Mouse (Mus musculus) cerebellum, adult 11 months (tissue): ENCODE results near the gene Prss53.

Experiments used
- DNase-seq: peaks from one replicate; pipeline ENCODE4 v3.0.0; 2022

The Prss53 gene

DNA sequence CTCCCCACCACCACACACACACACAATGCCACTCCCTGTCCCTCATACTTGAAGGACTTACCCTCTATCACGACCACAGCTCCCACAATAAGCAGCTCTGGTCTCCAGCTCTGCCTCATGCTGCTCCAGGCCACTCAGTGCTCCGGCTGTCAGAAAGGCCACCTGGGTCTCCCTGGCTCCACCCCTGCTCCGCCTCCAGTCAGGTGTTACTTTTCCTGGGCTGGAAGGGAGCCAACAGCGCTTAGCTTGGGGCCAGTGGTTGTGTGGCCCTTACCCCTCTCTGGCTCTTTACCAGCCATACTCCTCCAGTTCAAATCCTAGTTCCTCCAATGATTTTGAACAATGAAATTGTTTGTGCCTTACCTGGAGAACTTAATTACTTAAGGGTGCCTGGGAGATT, at the start of gene Prss53:
TSS of gene Prss53 (minus strand) at position 173 of the 400 bp plus-strand sequence.
- DNase-seq, result no peak

DNA sequence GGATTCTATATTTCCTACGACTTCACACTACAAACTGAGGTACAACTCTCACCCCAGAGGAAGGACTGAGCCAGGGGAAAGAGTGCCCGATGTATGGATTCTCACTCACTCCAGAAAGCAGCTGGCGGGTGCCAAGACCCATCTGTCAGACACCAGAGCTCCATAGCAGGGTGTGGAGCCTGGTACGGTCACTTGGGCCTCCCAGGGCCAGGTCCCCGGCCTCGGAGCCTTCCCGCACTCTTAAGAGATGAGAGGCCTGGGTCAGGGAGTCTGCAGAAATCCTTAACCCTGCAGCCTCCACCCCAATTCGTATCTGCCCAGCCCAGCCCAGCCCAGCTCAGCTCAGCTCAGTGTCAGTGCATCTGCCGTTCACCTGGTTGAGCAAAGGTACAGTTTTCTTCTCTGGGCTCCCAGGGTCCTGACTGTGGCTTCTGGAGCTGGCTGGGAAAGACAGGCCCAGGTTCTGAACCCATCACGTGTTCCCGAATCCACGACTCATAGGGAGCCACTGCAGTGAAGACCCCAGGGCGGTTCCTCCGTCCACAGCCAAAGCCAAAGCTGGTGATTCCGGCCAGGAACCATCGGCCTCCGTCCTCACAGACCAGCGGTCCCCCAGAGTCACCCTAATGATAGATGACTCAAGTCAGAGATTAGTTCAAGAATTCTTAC, 45.6 kb upstream of the Prss53 start:
- no peak for DNase-seq

DNA sequence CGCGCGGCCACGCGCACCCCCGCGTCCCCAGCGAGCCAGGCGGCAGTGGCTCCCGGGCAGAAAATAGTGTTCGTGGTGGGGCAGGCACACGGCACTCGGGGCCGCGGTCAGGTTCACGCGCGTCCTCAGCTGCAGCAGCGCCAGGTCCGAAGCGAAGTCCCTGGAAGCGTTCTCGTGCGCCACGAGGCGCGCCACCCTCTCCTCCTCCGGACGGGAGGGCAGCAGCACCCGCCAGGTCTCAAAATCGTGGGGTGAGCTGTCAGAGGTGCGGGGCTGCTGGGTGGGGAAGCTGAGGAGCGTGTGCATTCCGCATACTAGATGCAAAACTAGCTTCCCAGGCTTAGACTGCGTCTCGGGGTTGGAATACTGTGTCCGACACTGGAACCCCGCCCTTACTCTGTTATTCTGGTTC, 45.0 kb upstream of the Prss53 start:
- DNase-seq, result no peak

DNA sequence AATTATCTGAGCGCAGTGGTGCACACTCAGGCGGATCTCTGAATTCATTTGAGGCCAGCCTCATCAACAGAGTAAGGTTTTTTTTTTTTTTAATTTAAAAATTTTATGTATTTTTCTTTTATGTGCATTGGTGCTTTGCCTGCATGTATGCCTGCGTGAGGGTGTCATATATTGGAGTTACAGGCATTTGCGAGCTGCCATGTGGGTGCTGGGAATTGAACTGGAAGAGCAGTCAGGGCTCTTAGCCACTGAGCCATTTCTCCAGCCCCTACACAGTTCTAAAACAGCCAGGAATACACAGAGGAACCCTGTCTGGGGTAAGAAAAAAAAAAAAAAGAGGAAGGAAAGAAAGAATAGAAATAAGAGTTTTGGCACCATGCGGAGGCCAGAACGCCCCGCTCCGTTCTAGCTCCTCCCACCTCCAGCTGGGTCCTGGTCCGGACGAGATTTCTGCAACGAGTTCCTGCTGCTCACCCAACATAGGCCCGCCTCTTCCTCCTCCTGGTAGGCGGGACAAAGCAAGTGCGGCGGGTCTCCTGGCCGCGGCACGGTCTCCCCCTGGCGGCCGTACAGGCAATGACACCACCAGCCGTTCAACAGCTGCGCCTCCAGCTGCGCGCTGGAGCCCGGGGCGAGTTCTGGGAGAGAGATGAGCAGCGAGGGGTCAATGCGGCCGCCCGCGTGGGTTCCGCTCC, 44.4 kb upstream of the Prss53 start:
- DNase-seq, result peak; percentile 91

DNA sequence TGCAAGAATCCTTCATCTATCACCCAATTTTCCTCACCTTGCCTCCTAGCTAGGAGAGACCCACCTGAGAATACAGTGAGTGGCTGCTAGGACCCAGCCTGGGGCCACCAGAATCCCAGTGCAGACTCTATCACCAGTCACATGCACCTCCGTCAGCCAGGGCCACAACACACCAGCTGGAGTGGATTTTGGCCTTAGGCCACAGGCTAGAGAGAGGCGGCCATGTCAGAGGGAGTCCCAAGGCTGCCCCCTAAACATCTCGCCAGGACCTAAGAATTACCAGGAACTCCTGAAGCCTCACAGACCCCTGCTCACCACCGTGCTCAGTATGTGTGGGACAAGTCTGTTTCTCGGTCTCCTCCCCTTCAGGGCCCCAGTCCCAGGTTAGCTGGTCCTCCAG, 43.3 kb upstream of the Prss53 start:
- DNase-seq, result no peak

GRCm38 (mm10) chr7:127932273-127933031, 41.7 kb upstream of the Prss53 start:
- DNase-seq, result no peak

DNA sequence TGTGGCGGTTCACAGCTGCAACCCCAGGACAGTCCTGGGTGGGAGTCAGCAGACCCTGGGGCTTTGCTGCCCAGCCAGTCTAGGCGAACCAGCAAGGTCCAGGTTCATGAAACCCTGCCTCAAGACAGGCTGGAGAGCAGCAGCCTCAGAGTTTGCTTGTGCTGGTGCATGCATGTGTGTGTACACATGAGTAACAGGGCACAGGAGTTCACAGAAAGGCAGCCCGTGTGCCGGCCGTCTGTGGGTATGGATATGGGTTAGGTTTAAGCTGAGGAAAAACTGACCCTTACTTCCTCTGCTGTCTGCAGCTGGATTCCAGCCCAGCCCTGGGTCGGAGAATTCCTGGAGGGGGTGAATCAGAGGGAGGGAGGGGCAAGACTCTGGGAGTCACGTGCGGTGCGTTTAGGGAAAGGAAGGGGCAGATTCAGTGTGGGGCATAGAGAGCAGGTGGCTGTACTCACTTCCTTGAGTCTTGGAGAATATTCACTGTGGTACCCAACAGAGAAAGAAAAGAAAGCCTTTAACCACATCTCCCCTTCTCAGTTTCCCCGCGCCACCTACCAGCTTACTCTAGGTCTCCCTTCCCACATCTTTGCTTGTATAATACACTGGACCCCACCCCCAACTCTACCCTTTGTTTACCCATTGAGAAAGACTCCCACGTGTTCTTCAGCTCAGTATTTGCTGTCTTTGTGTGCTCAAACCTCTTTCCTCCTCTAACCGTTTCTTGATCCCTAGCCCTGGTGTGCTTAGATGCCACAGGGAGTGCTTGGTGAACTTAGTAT, 40.8 kb upstream of the Prss53 start:
- DNase-seq, result no peak

- DNase-seq, result no peak
These were observed 39.9 kb upstream of the Prss53 start for GRCm38 (mm10) chr7:127930636-127931035.

GRCm38 (mm10) chr7:127929923-127930322, 39.2 kb upstream of the Prss53 start, which contains the start of gene Prss8:
Prss8 (minus strand) TSS chr7:127930104.
- DNase-seq, result no peak

DNA sequence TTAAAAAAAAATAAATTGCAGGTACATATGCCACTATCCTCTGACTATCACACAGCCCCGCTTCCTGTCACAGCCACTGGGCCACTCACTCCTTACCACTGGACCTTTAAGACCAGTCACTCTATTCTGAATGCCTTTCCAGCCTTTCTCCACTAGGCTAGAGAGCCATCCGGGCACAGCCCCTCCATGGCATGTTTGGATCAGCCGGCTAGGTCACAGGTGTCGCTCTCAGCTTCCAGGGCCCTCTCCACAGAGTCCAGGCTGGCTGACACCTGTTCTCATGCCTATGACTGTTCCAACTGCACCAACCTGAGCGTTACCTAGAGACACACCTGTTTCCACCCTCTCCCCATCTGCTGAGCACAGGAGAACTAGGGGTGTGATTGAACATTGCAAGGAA, 37.8 kb upstream of the Prss53 start:
- no peak for DNase-seq

- no peak for DNase-seq
These were observed 37.0 kb upstream of the Prss53 start for GRCm38 (mm10) chr7:127927726-127928125.

- DNase-seq, result no peak
These were observed 36.1 kb upstream of the Prss53 start for GRCm38 (mm10) chr7:127926846-127927245.

DNA sequence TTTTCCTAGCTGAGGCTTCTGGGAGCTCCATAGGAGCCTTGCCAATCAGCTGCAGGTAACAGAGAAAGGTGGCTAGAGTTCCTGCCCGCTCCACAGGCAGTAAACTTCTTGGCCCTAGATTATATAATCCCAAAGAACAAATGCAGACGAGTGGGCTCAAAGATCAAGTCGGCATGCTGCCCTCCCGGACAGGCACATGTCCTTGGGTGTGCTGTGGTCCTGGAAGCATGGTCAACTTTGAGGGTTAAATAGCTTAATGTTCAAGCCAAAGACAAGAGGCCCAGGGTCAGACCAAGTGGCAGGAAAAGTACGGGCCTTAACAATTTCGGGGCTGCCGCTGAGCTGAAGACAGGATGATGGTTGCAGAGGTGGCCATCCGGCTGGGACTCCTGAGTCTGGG, 35.3 kb upstream of the Prss53 start:
- DNase-seq, result no peak

DNA sequence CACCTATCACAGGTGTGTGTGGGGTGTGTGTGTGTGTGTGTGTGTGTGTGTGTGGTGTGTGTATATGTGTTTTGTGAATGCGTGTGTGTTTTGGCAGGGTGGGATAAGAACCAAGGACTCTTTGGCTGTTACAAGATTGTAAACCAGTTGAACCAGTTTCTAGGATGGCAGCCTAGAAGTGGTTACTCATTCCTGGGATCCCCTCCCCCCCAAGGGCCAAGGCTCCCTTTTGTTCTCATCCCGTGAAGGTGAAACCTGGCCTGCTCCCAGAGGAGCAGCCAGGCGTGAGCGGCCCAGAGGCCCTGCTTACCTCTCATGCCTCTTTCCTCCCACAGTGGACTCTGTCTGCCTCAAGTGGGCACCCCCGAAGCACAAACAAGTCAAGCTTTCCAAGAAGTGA, 34.5 kb upstream of the Prss53 start:
- no peak for DNase-seq

DNA sequence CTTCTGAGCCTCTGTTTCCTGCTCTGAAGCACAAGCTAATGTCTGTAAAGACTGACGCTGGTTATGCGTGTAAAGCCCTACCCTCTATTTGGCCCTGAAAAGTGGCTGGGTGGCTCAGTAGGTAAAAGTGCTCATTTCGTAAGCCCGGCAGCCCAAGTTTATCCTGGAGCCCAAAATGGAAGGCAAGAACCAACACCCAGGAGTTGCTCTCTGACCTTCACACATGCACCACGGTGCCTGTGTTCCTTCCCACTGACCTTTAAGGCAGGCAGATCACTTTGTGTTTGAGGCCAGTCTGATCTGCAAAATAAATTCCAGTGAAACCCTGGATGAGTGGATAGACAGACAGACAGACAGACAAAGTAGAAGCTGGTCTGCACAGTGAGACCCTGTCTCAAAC, 32.9 kb upstream of the Prss53 start:
- no peak for DNase-seq

DNA sequence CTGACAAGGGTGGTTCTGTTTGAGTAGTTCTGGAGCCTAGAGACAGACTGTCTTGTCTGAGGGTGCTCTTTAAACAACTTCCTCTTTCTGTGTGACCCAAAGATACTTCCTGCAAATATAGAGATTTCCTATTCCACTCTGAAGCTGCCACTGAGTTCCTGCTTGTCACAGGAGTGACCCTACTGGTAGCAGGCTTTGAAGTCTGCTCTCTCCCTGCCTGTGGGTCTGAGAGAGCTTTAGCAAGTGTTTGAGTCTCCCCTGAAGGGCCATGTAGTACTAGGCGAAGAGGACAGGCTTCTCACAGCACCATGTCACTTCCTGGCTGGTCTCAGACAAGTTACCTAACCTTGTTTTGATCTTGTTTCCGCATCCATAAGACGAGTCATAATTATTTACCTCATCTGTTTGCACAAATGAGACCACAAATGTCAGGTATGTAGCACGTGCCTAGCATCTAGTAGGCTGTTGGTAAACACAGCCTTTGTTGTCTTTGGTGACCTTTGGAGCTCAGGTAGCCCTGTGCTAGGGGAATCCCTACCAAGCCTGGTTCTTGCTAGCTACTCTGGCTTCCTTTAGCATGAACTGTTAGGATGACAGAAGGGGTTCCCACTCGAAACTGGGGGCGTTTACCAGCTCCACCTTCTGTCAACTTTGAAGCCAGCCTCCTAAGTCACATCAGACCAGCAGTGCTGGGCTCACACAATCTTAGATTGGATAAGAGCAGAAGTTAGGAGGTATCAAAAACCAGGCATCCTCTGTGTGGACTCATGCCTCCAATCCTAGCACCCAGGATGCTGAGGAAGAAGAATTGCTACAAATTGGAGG, 31.9 kb upstream of the Prss53 start:
- no peak for DNase-seq

GRCm38 (mm10) chr7:127921516-127921915, 30.7 kb upstream of the Prss53 start:
- DNase-seq, result no peak

DNA sequence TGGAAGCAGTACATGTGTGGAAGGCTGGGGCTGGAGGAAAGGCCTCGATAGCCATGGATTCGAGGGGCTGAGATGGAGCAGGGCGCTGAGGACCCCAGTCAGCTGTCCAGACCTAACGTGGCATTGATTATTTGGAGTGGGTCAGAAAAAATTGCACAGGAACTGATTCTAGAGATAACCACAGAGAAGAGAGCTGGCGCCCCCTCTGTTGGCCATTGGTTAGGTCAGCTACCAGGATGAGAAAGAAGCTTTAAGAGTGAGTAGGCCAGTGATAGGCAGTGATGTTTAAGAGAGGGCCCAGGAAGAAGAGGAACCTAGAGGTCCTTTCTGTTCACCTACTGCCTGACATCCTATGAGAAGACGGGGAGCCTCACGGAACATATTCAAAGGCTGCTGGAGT, 28.5 kb upstream of the Prss53 start:
- DNase-seq, result no peak

DNA sequence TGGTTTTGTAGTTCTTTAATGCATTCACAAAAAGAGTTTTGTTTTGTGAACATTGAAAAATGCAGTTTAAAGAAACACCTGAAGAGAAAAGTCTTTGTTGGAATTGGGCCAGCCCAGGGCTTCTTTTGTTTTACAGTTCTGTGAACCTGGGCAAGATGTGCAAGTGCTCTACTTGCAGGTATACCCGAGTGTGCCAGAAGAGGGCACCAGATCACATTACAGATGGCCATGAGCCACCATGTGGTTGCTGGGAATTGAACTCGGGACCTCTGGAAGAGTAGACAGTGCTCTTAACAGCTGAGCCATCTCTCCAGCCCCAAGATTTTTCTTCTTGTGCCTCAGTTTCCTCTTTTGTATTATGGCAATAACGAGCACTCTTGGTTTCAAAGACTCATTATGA, 27.4 kb upstream of the Prss53 start:
- DNase-seq, result no peak

DNA sequence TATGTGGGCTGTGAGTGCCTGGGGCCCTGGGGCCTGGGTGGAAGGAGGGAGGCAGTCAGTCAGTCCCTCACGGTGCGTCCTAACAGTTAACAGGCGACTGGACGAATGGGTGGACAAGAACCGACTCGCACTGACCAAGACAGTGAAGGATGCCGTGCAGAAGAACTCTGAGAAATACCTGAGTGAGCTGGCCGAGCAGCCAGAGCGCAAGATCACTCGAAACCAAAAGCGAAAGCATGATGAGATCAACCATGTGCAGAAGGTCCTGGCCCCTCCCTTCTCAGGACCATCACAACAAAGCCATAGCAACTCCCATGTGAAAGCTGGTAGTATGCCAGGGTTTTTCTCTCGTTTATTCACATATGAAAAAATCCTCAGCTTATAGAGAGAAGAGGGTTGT, 24.5 kb upstream of the Prss53 start:
- DNase-seq, result no peak

DNA sequence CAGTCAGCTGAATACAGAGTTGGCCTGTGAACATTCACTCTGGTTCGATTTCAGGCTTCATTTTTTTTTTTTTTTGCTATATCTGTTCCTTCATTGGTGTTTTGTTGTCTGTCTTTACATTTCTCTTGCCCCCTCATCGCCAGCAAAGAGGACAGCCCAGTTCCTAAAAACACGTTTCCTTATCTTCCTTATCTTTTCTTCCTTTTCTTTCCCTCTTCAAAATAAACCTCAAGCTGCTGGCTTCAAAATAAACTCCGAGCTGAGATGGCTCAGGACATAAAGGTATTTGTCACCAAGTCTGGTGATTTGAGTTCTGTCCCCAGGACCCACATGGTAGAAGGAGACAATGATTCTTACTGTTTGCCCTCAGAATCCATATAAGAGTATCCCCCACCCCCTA, 22.2 kb upstream of the Prss53 start:
- DNase-seq, result no peak

DNA sequence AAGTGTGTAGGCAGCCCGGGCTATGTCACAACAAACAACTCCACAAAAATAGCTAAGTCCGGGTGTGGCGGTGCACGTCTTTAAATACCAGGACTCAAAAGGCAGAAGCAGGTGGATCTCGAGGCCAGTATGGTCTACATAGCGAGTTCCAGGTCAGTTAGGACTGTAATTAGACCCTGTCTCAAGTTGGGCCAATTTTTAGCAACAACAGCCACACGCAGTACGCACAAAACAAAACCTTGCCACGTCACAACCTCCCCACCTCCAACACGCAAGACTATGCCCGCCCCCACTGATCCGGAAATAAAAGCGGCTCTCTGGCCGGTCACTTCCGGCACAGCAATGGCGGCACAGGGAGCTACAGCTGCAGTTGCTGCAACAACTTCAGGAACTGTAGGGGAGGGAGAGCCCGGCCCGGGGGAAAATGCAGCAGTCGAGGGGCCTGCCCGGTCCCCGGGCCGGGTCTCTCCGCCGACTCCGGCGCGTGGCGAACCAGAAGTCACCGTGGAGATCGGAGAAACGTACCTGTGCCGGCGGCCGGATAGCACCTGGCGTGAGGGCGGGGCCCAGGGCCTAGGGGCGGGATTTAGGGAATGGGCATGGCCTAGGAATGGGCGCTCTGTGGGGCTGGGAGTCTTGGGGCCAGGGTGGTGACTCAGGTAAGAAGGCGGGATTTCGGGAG, 21.6 kb upstream of the Prss53 start, which contains the start of gene Kat8:
TSS of gene Kat8 (plus strand) at position 327 of the 682 bp plus-strand sequence.
- DNase-seq, result peak; percentile 80
